Mouse (Mus musculus) hindbrain, embryonic 12.5 days (tissue): ENCODE data around the gene Nrg3. TPM values are rescaled to one million over a fixed set of nuclear protein-coding genes. Genes with fewer than 3 reads are reported as not detected.

ENCODE experiments used
- ATAC-seq: fragments of 200-750 bp; cut with Nextera tagmentation; 2 replicates; pipeline ENCODE4 v1.8.0; 2017; ENCODE audit warnings: moderate TSS enrichment; ENCODE audit not compliant: low FRiP score
- H3K27ac ChIP-seq: fragments of 300-500 bp; sonication (generic); 2 replicates; pipeline ENCODE4 v1.5.1; 2016; ENCODE audit warnings: mild to moderate bottlenecking
- H3K27me3 ChIP-seq: fragments of 300-500 bp; sonication (generic); 2 replicates; pipeline ENCODE4 v1.6.1; 2016; ENCODE audit warnings: mild to moderate bottlenecking
- H3K36me3 ChIP-seq: fragments of 300-500 bp; sonication (generic); 2 replicates; pipeline ENCODE4 v1.6.1; 2016; ENCODE audit warnings: mild to moderate bottlenecking
- H3K4me1 ChIP-seq: fragments of 300-500 bp; sonication (generic); 2 replicates; pipeline ENCODE4 v1.6.1; 2016
- H3K4me2 ChIP-seq: fragments of 300-500 bp; sonication (generic); replicated peaks from 2 replicates; pipeline ENCODE4 v1.6.1; 2016; ENCODE audit warnings: mild to moderate bottlenecking
- H3K4me3 ChIP-seq: fragments of 300-500 bp; sonication (generic); 2 replicates; pipeline ENCODE4 v1.5.1; 2016; ENCODE audit warnings: mild to moderate bottlenecking
- H3K9ac ChIP-seq: fragments of 300-500 bp; sonication (generic); 2 replicates; pipeline ENCODE4 v1.6.1; 2016; ENCODE audit warnings: mild to moderate bottlenecking, moderate library complexity
- H3K9me3 ChIP-seq: fragments of 300-500 bp; sonication (generic); replicated peaks from 2 replicates; pipeline ENCODE4 v1.6.1; 2016; ENCODE audit warnings: mild to moderate bottlenecking
- WGBS: fragments of 180-500 bp; shearing (Covaris S2); methylation state at CpG from one replicate; pipeline ENCODE4 v1.1.7; 2016; 5-methylcytosine and 5-hydroxymethylcytosine counted together
- polyA plus RNA-seq: library from polyadenylated mRNA; unstranded; fragments of >200 nt; fragmentation: Nextera tagmentation; extraction: Ambion mirVana; gene quantifications from 2 replicates; pipeline ENCODE4 v1.2.1, GENCODE M21; 2016

The Nrg3 gene
- polyA plus RNA-seq, 1 experiment from 2014 or later, result 4.6 TPM

GRCm38 (mm10) chr14:38637070-38637469, 835.8 kb downstream of the Nrg3 start:
- H3K9ac ChIP-seq, result no peak overlapping the region

GRCm38 (mm10) chr14:38630114-38630513, 842.8 kb downstream of the Nrg3 start:
- Histone ChIP-seq H3K27me3 (no peaks in the 10 kb centered on the region), H3K4me1 (no peaks in the 10 kb centered on the region), H3K4me2 (no peak overlapping the region), H3K9ac (no peak overlapping the region), H3K4me3 (no peak overlapping the region), H3K36me3 (no peaks in the 10 kb centered on the region), H3K27ac (no peak overlapping the region), H3K9me3 (no peaks in the 10 kb centered on the region)
- no peak for ATAC-seq
- whole genome bisulfite sequencing, result 85% methylated on average over 3 of the region's 3 CpGs

More at GRCm38 (mm10) chr14:38637070-38637469, 835.8 kb downstream of the Nrg3 start:
- Histone ChIP-seq H3K27me3 (no peaks in the 10 kb centered on the region), H3K27ac (no peak overlapping the region), H3K4me2 (no peak overlapping the region), H3K36me3 (no peaks in the 10 kb centered on the region), H3K4me1 (no peaks in the 10 kb centered on the region), H3K4me3 (no peak overlapping the region), H3K9me3 (no peaks in the 10 kb centered on the region)
- ATAC-seq, result no peak
- WGBS, result 80% methylated on average over 3 of the region's 3 CpGs

- H3K4me1 ChIP-seq, result no peaks in the 10 kb centered on the region
- H3K4me3 ChIP-seq, result no peak overlapping the region
- H3K36me3 ChIP-seq, result no peaks in the 10 kb centered on the region
- H3K9ac ChIP-seq, result no peak overlapping the region
- H3K4me2 ChIP-seq, result no peak overlapping the region
- no peak overlapping the region for H3K27ac ChIP-seq
- H3K27me3 ChIP-seq, result no peaks in the 10 kb centered on the region
- no peaks in the 10 kb centered on the region for H3K9me3 ChIP-seq
- ATAC-seq, result peak; percentile 50; the same call in 1 of the 2 replicates
Measured at GRCm38 (mm10) chr14:38629671-38630070, 843.2 kb downstream of the Nrg3 start.

GRCm38 (mm10) chr14:38628862-38629619, 843.8 kb downstream of the Nrg3 start:
- no peaks in the 10 kb centered on the region for H3K4me1 ChIP-seq
- ATAC-seq, result no peak
- no peaks in the 10 kb centered on the region for H3K36me3 ChIP-seq
- no peak overlapping the region for H3K9ac ChIP-seq
- no peaks in the 10 kb centered on the region for H3K9me3 ChIP-seq
- H3K27ac ChIP-seq, result no peak overlapping the region
- H3K27me3 ChIP-seq, result no peaks in the 10 kb centered on the region
- 77% methylated on average over 2 of the region's 2 CpGs for WGBS
- no peak overlapping the region for H3K4me3 ChIP-seq
- H3K4me2 ChIP-seq, result no peak overlapping the region

GRCm38 (mm10) chr14:38616969-38617368, 855.9 kb downstream of the Nrg3 start:
- H3K9me3 ChIP-seq, result no peaks in the 10 kb centered on the region
- H3K4me3 ChIP-seq, result no peak overlapping the region
- no peak overlapping the region for H3K9ac ChIP-seq
- no peaks in the 10 kb centered on the region for H3K27me3 ChIP-seq
- no peak overlapping the region for H3K4me2 ChIP-seq
- no peaks in the 10 kb centered on the region for H3K36me3 ChIP-seq
- H3K4me1 ChIP-seq, result no peaks in the 10 kb centered on the region
- no peak for ATAC-seq
- H3K27ac ChIP-seq, result no peak overlapping the region

GRCm38 (mm10) chr14:38597735-38598134, 875.2 kb downstream of the Nrg3 start:
- Histone ChIP-seq H3K9ac (no peak overlapping the region), H3K4me2 (no peak overlapping the region), H3K27ac (no peak overlapping the region), H3K36me3 (no peaks in the 10 kb centered on the region), H3K4me1 (no peaks in the 10 kb centered on the region), H3K9me3 (no peaks in the 10 kb centered on the region), H3K4me3 (no peak overlapping the region), H3K27me3 (no peaks in the 10 kb centered on the region)
- no peak for ATAC-seq

- ATAC-seq, result no peak
- no peaks in the 10 kb centered on the region for H3K9me3 ChIP-seq
- H3K4me2 ChIP-seq, result no peak overlapping the region
- no peaks in the 10 kb centered on the region for H3K27me3 ChIP-seq
- H3K36me3 ChIP-seq, result no peaks in the 10 kb centered on the region
- no peaks in the 10 kb centered on the region for H3K4me1 ChIP-seq
- no peak overlapping the region for H3K27ac ChIP-seq
- WGBS, result 86% methylated on average over 1 of the region's 1 CpGs
- H3K9ac ChIP-seq, result no peak overlapping the region
- no peak overlapping the region for H3K4me3 ChIP-seq
Measured at GRCm38 (mm10) chr14:38594297-38594696, 878.6 kb downstream of the Nrg3 start.

- H3K27me3 ChIP-seq, result no peaks in the 10 kb centered on the region
- no peak overlapping the region for H3K27ac ChIP-seq
- ATAC-seq, result no peak
- WGBS, result 93% methylated on average over 3 of the region's 3 CpGs
- no peaks in the 10 kb centered on the region for H3K36me3 ChIP-seq
- no peak overlapping the region for H3K9ac ChIP-seq
- no peak overlapping the region for H3K4me2 ChIP-seq
- H3K9me3 ChIP-seq, result no peaks in the 10 kb centered on the region
- H3K4me3 ChIP-seq, result no peak overlapping the region
- no peaks in the 10 kb centered on the region for H3K4me1 ChIP-seq
Measured at GRCm38 (mm10) chr14:38576796-38577195, 896.1 kb downstream of the Nrg3 start.

GRCm38 (mm10) chr14:38568184-38568583, 904.7 kb downstream of the Nrg3 start:
- Histone ChIP-seq H3K4me2 (no peak overlapping the region), H3K4me1 (no peaks in the 10 kb centered on the region), H3K27me3 (no peaks in the 10 kb centered on the region), H3K9me3 (no peaks in the 10 kb centered on the region), H3K27ac (no peak overlapping the region), H3K9ac (no peak overlapping the region), H3K36me3 (no peaks in the 10 kb centered on the region), H3K4me3 (no peak overlapping the region)
- ATAC-seq, result no peak
- 82% methylated on average over 1 of the region's 1 CpGs for WGBS

GRCm38 (mm10) chr14:38566182-38566581, 906.7 kb downstream of the Nrg3 start:
- Histone ChIP-seq H3K4me2 (no peak overlapping the region), H3K36me3 (no peaks in the 10 kb centered on the region), H3K9ac (no peak overlapping the region), H3K9me3 (no peaks in the 10 kb centered on the region), H3K4me3 (no peak overlapping the region), H3K27me3 (no peaks in the 10 kb centered on the region), H3K27ac (no peak overlapping the region), H3K4me1 (no peaks in the 10 kb centered on the region)
- 93% methylated on average over 3 of the region's 3 CpGs for WGBS
- no peak for ATAC-seq

- Histone ChIP-seq H3K36me3 (no peaks in the 10 kb centered on the region), H3K9me3 (no peaks in the 10 kb centered on the region), H3K4me1 (no peaks in the 10 kb centered on the region), H3K4me2 (no peak overlapping the region), H3K27ac (no peak overlapping the region), H3K4me3 (no peak overlapping the region), H3K27me3 (no peaks in the 10 kb centered on the region), H3K9ac (no peak overlapping the region)
- WGBS, result 67% methylated on average over 1 of the region's 1 CpGs
- no peak for ATAC-seq
Measured at GRCm38 (mm10) chr14:38554636-38555035, 918.3 kb downstream of the Nrg3 start.

GRCm38 (mm10) chr14:38547257-38547656, 925.6 kb downstream of the Nrg3 start:
- 71% methylated on average over 2 of the region's 2 CpGs for WGBS
- no peak overlapping the region for H3K4me3 ChIP-seq
- no peak overlapping the region for H3K4me2 ChIP-seq
- no peak overlapping the region for H3K27ac ChIP-seq
- no peaks in the 10 kb centered on the region for H3K36me3 ChIP-seq
- no peaks in the 10 kb centered on the region for H3K4me1 ChIP-seq
- no peak overlapping the region for H3K9ac ChIP-seq
- no peak for ATAC-seq
- H3K27me3 ChIP-seq, result no peaks in the 10 kb centered on the region
- no peaks in the 10 kb centered on the region for H3K9me3 ChIP-seq

GRCm38 (mm10) chr14:38535181-38535580, 937.7 kb downstream of the Nrg3 start:
- H3K27me3 ChIP-seq, result no peaks in the 10 kb centered on the region
- no peaks in the 10 kb centered on the region for H3K4me1 ChIP-seq
- no peak overlapping the region for H3K4me2 ChIP-seq
- no peak overlapping the region for H3K9ac ChIP-seq
- 94% methylated on average over 1 of the region's 1 CpGs for WGBS
- no peak overlapping the region for H3K4me3 ChIP-seq
- ATAC-seq, result no peak
- no peak overlapping the region for H3K27ac ChIP-seq
- no peaks in the 10 kb centered on the region for H3K36me3 ChIP-seq
- H3K9me3 ChIP-seq, result no peaks in the 10 kb centered on the region
